Mouse (Mus musculus): Measurements from ENCODE around the gene Ulk4. TPM values are rescaled to one million over a fixed set of nuclear protein-coding genes. Genes with fewer than 3 reads are reported as not detected.
"Not testable (repeated sequence)": the region's sequence is repeated elsewhere in the genome, so short reads cannot be mapped to it uniquely, and the experiment has no call there.

Ulk4 gene
- polyA plus RNA-seq, 1 experiment from 2014 or later: 75.9 TPM

GRCm38 (mm10) chr9:121203686-121204085 lies 73.3 kb downstream of the Ulk4 start:
- 97% methylated on average over 1 of the region's 1 CpGs for WGBS
- no peak overlapping the region for H3K27ac ChIP-seq (replicated peaks)
- no peak for ATAC-seq (ENCODE audit: low FRiP score, low read depth)

GRCm38 (mm10) chr9:121199146-121199685 lies 77.8 kb downstream of the Ulk4 start:
- 91% methylated on average over 5 of the region's 5 CpGs for WGBS
- ATAC-seq (ENCODE audit: low FRiP score, low read depth); H3K9me3 ChIP-seq: not testable (repeated sequence)

More at GRCm38 (mm10) chr9:121203686-121204085, 73.3 kb downstream of the Ulk4 start:
- Histone ChIP-seq H3K4me2 (no peak overlapping the region), H3K4me1 (replicated peaks) (no peaks in the 10 kb centered on the region), H3K36me3 (peaks cover 8% of the 10 kb centered on the region; the same call in 1 of the 2 replicates), H3K27me3 (no peaks in the 10 kb centered on the region), H3K9ac (no peak overlapping the region), H3K9me3 (no peaks in the 10 kb centered on the region), H3K4me3 (no peak overlapping the region)

GRCm38 (mm10) chr9:121196473-121196872 lies 80.5 kb downstream of the Ulk4 start:
- H3K36me3 ChIP-seq: peaks cover 20% of the 10 kb centered on the region
- WGBS: 93% methylated on average over 9 of the region's 9 CpGs
- no peaks in the 10 kb centered on the region for H3K4me1 ChIP-seq (replicated peaks)
- no peak overlapping the region for H3K27ac ChIP-seq (replicated peaks)
- H3K9me3 ChIP-seq: 0 out of 2 replicates have a peak, but pooled peaks cover 12% of the 10 kb centered on the region
- no peak overlapping the region for H3K4me3 ChIP-seq
- no peaks in the 10 kb centered on the region for H3K27me3 ChIP-seq
- ATAC-seq (ENCODE audit: low FRiP score, low read depth): no peak
- no peak overlapping the region for H3K4me2 ChIP-seq
- no peak overlapping the region for H3K9ac ChIP-seq

More at GRCm38 (mm10) chr9:121199146-121199685, 77.8 kb downstream of the Ulk4 start:
- H3K36me3 ChIP-seq; H3K4me1 ChIP-seq (replicated peaks); H3K27me3 ChIP-seq; H3K27ac ChIP-seq (replicated peaks); H3K9ac ChIP-seq; H3K4me2 ChIP-seq; H3K4me3 ChIP-seq: not testable (repeated sequence)

GRCm38 (mm10) chr9:121195106-121195505 lies 81.9 kb downstream of the Ulk4 start:
- H3K4me1 ChIP-seq (replicated peaks): no peaks in the 10 kb centered on the region
- H3K36me3 ChIP-seq: peaks cover 20% of the 10 kb centered on the region
- no peak overlapping the region for H3K4me2 ChIP-seq
- WGBS: 94% methylated on average over 4 of the region's 4 CpGs
- H3K9ac ChIP-seq: no peak overlapping the region
- no peak overlapping the region for H3K4me3 ChIP-seq
- H3K9me3 ChIP-seq: 0 out of 2 replicates have a peak, but pooled peaks cover 12% of the 10 kb centered on the region
- no peak overlapping the region for H3K27ac ChIP-seq (replicated peaks)
- no peak for ATAC-seq (ENCODE audit: low FRiP score, low read depth)
- no peaks in the 10 kb centered on the region for H3K27me3 ChIP-seq

- Histone ChIP-seq H3K9ac (no peak overlapping the region), H3K27ac (replicated peaks) (no peak overlapping the region), H3K4me1 (replicated peaks) (no peaks in the 10 kb centered on the region), H3K4me2 (no peak overlapping the region), H3K27me3 (no peaks in the 10 kb centered on the region), H3K4me3 (no peak overlapping the region), H3K36me3 (peaks cover 20% of the 10 kb centered on the region), H3K9me3 (0 out of 2 replicates have a peak, but pooled peaks cover 12% of the 10 kb centered on the region)
- WGBS: 96% methylated on average over 26 of the region's 26 CpGs
- no peak for ATAC-seq (ENCODE audit: low FRiP score, low read depth)
Observed at GRCm38 (mm10) chr9:121192601-121193370, 84.2 kb downstream of the Ulk4 start.

- H3K4me3 ChIP-seq: no peak overlapping the region
- 87% methylated on average over 8 of the region's 8 CpGs for WGBS
- no peak overlapping the region for H3K4me2 ChIP-seq
- H3K4me1 ChIP-seq (replicated peaks): no peaks in the 10 kb centered on the region
- H3K36me3 ChIP-seq: peaks cover 11% of the 10 kb centered on the region
- H3K9ac ChIP-seq: no peak overlapping the region
- H3K27me3 ChIP-seq: no peaks in the 10 kb centered on the region
- 0 out of 2 replicates have a peak, but pooled peaks cover 4% of the 10 kb centered on the region for H3K9me3 ChIP-seq
- ATAC-seq (ENCODE audit: low FRiP score, low read depth): no peak
- H3K27ac ChIP-seq (replicated peaks): no peak overlapping the region
Observed at GRCm38 (mm10) chr9:121187811-121188210, 89.2 kb downstream of the Ulk4 start.

GRCm38 (mm10) chr9:121185796-121186195 lies 91.2 kb downstream of the Ulk4 start:
- 57% methylated on average over 6 of the region's 6 CpGs for WGBS
- no peak overlapping the region for H3K4me3 ChIP-seq
- H3K36me3 ChIP-seq: no peaks in the 10 kb centered on the region
- H3K4me1 ChIP-seq (replicated peaks): no peaks in the 10 kb centered on the region
- ATAC-seq (ENCODE audit: low FRiP score, low read depth): no peak
- no peak overlapping the region for H3K27ac ChIP-seq (replicated peaks)
- no peak overlapping the region for H3K9ac ChIP-seq
- no peaks in the 10 kb centered on the region for H3K27me3 ChIP-seq
- H3K4me2 ChIP-seq: no peak overlapping the region
- H3K9me3 ChIP-seq: no peaks in the 10 kb centered on the region

- Histone ChIP-seq H3K27me3 (no peaks in the 10 kb centered on the region), H3K36me3 (no peaks in the 10 kb centered on the region), H3K9ac (no peak overlapping the region), H3K4me3 (no peak overlapping the region), H3K27ac (replicated peaks) (no peak overlapping the region), H3K4me1 (replicated peaks) (0 out of 2 replicates have a peak, but pooled peaks cover 2% of the 10 kb centered on the region), H3K4me2 (no peak overlapping the region), H3K9me3 (no peaks in the 10 kb centered on the region)
- no peak for ATAC-seq (ENCODE audit: low FRiP score, low read depth)
- 93% methylated on average over 7 of the region's 7 CpGs for WGBS
Observed at GRCm38 (mm10) chr9:121176350-121176749, 100.6 kb downstream of the Ulk4 start.

GRCm38 (mm10) chr9:121175201-121175600 lies 101.8 kb downstream of the Ulk4 start:
- Histone ChIP-seq H3K9me3 (no peaks in the 10 kb centered on the region), H3K36me3 (no peaks in the 10 kb centered on the region), H3K9ac (no peak overlapping the region), H3K4me1 (replicated peaks) (0 out of 2 replicates have a peak, but pooled peaks cover 2% of the 10 kb centered on the region), H3K27ac (replicated peaks) (no peak overlapping the region), H3K27me3 (no peaks in the 10 kb centered on the region), H3K4me3 (no peak overlapping the region), H3K4me2 (no peak overlapping the region)
- ATAC-seq (ENCODE audit: low FRiP score, low read depth): no peak
- 60% methylated on average over 11 of the region's 11 CpGs for WGBS

GRCm38 (mm10) chr9:121172123-121172522 lies 104.9 kb downstream of the Ulk4 start:
- H3K4me1 ChIP-seq (replicated peaks): 0 out of 2 replicates have a peak, but pooled peaks cover 2% of the 10 kb centered on the region
- H3K4me3 ChIP-seq: no peak overlapping the region

GRCm38 (mm10) chr9:121171609-121172008 lies 105.4 kb downstream of the Ulk4 start:
- Histone ChIP-seq H3K27me3 (no peaks in the 10 kb centered on the region), H3K9me3 (no peaks in the 10 kb centered on the region)
- WGBS: 83% methylated on average over 6 of the region's 6 CpGs

More at GRCm38 (mm10) chr9:121172123-121172522, 104.9 kb downstream of the Ulk4 start:
- H3K27ac ChIP-seq (replicated peaks): no peak overlapping the region
- H3K9me3 ChIP-seq: no peaks in the 10 kb centered on the region
- 97% methylated on average over 6 of the region's 6 CpGs for WGBS
- ATAC-seq (ENCODE audit: low FRiP score, low read depth): no peak
- H3K27me3 ChIP-seq: no peaks in the 10 kb centered on the region
- no peaks in the 10 kb centered on the region for H3K36me3 ChIP-seq
- H3K9ac ChIP-seq: no peak overlapping the region
- H3K4me2 ChIP-seq: no peak overlapping the region

GRCm38 (mm10) chr9:121164607-121165006 lies 112.4 kb downstream of the Ulk4 start:
- 70% methylated on average over 7 of the region's 7 CpGs for WGBS
- no peak overlapping the region for H3K27ac ChIP-seq (replicated peaks)
- ATAC-seq (ENCODE audit: low FRiP score, low read depth): no peak; the same call in 1 of the 2 replicates

More at GRCm38 (mm10) chr9:121171609-121172008, 105.4 kb downstream of the Ulk4 start:
- H3K4me2 ChIP-seq: no peak overlapping the region
- H3K9ac ChIP-seq: no peak overlapping the region
- H3K27ac ChIP-seq (replicated peaks): no peak overlapping the region
- no peak for ATAC-seq (ENCODE audit: low FRiP score, low read depth)
- H3K36me3 ChIP-seq: no peaks in the 10 kb centered on the region
- H3K4me1 ChIP-seq (replicated peaks): 0 out of 2 replicates have a peak, but pooled peaks cover 2% of the 10 kb centered on the region
- no peak overlapping the region for H3K4me3 ChIP-seq

More at GRCm38 (mm10) chr9:121164607-121165006, 112.4 kb downstream of the Ulk4 start:
- no peaks in the 10 kb centered on the region for H3K9me3 ChIP-seq
- no peaks in the 10 kb centered on the region for H3K4me1 ChIP-seq (replicated peaks)
- H3K4me2 ChIP-seq: no peak overlapping the region
- H3K4me3 ChIP-seq: no peak overlapping the region
- no peaks in the 10 kb centered on the region for H3K36me3 ChIP-seq
- no peaks in the 10 kb centered on the region for H3K27me3 ChIP-seq
- H3K9ac ChIP-seq: no peak overlapping the region
